Comparison of ENCODE assay signal across 12 mouse cellular contexts in genomic region chr7:111243831-111244230, GRCm38 (mm10).
"Had no signal": no experiment of that assay in that cellular context is flagged by ENCODE, and none has a peak within 500 bp of the region (broad histone marks: within the 10 kb centered on the region; RNA-seq: fewer than 3 reads in every experiment).

No protein-coding gene starts in this region.

- DNase-seq: left cerebral cortex, postnatal 4 days; liver; liver, embryonic 13.5 days; liver, postnatal 0 days; lung, adult 18-20 months; lung, adult 2 months; lung, embryonic 14.5 days; lung, postnatal 10 days; lung, postnatal 14 days; lung, postnatal 36 days; lung, postnatal 4 days; midbrain, embryonic 14.5 days had no signal
